Mouse (Mus musculus): Measurements from ENCODE around the gene Fabp6. TPM values are rescaled to one million over a fixed set of nuclear protein-coding genes. Genes with fewer than 3 reads are reported as not detected.

Fabp6 gene
- not detected for total RNA-seq (2021)

- intact Hi-C loops (cut with DNase I) = no loop called here
- DNase-seq = no peak
Observed at GRCm38 (mm10) chr11:43601440-43601839, at the start of gene Fabp6. Gene Fabp6 (minus strand): TSS chr11:43601540.

DNA sequence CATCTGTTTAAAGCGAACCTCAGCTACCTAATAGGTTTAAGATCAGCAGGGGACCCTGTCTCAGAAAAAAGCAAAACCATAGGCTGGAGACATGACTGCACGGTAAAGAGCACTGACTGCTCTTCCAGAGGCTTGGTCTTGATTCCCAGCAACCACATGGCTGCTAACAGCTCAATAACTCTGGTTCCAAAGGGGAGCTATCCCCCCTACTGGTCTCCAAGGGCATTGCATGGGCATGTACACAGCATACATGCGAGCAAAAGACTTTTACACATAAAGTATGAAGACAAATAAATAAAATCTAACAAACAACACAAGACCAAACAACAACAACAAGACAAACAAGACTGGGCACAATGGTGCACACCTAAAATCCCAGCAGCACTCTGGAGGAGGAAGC lies 43.9 kb upstream of the Fabp6 start:
- DNase-seq = no peak
- intact Hi-C loops (cut with DNase I) = no loop called here

DNA sequence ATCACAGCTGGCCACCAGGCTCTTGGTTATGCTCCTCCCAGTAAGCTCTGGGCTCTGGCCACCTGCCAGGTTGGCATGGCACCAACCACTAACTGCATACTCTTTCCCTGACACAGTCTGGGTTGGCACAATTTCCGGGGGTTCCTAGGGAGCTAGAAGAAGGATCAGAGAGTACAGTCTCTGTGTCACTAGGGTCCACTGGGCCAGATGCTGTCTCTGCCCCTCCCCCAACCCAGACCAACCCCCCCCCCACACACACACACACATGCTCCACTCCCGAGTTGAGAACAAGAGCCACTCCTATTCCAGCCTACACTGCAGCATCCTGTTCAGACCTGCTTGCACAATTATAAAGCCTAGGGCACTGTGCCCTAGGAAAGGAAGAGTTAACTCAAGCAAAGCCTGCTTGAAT lies 41.8 kb upstream of the Fabp6 start:
- intact Hi-C loops (cut with DNase I) = no loop called here
- peak; percentile 37 to 71 for DNase-seq

- DNase-seq = no peak
- intact Hi-C loops (cut with DNase I) = no loop called here
Observed at GRCm38 (mm10) chr11:43638486-43638885, 37.1 kb upstream of the Fabp6 start.

DNA sequence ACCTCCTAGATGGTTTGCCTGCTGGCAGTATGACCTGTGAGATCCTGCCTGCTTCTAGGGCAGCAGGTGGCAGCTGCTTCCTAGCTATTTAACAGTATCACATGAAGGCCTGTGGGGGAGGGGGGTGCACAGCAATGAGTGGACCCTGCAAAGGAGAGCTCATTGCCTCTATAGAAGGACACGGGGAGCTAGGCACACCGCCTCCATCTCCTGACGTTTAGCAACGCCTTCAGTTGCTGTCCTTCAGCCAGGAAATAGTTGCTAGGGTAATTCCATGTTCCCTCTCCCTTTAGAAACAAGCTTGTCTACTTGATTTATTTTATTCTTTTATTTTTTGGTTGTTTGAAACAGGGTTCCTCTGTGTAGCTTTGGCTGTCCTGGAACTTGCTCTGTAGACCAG lies 35.4 kb upstream of the Fabp6 start:
- no peak for DNase-seq
- intact Hi-C loops (cut with DNase I) = no loop called here

GRCm38 (mm10) chr11:43633658-43634401 lies 32.5 kb upstream of the Fabp6 start:
- DNase-seq = peak; percentile 60 to 71
- intact Hi-C loops (cut with DNase I) = no loop called here

- intact Hi-C loops (cut with DNase I) = no loop called here
- DNase-seq = no peak
Observed at GRCm38 (mm10) chr11:43633165-43633564, 31.8 kb upstream of the Fabp6 start.

GRCm38 (mm10) chr11:43632566-43632965 lies 31.2 kb upstream of the Fabp6 start:
- intact Hi-C loops (cut with DNase I) = no loop called here
- no peak for DNase-seq

DNA sequence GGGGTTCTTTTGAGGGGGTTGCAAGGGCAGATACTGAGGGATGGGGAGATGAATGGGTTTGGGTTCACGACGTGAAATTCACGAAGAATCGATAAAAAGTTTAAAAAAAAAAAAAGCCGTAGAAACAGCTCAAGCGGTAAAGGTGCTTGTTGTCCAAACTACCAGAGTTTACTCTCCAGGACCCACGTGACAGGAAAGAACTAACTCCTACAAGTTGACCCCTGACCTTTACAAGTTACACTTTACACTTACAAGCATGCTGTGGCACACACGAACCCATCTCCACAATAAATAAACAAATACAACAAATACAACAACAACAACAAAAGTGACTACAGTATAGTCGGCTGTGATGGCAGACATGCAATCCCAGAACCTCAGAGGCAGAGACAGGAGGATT lies 30.3 kb upstream of the Fabp6 start:
- no peak for DNase-seq
- intact Hi-C loops (cut with DNase I) = no loop called here

GRCm38 (mm10) chr11:43626927-43627645 lies 25.7 kb upstream of the Fabp6 start:
- no peak for DNase-seq
- intact Hi-C loops (cut with DNase I) = no loop called here

DNA sequence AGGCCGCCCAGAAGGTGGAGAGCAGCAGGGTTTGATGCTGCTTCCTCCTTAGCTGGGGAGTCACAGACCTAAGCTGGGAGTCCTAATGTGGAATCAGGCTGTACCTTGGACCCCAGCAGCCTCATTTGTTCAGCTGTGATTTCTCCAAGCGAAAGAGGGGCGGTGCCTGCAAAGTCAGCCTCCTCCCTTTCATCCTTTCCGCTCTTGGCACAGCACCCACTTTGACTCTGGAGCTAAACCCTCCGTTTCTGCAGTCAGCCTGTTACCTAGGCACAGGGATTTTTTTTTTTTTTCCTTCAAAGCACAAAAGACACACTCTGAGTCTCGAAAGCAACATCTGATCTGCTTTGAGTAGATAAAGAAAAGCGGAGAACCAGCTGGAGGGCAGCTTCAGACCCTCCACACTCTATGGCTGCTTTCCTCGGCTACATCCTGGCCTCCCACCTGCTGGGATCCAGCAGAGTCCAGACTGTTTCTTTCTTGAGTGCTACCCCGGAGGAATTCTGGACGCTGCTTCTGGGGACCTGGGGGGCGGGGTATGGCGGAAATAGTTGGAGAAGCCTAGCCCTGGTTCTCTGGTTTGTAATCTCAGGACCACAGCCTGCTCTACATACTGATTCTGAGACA lies 25.1 kb upstream of the Fabp6 start:
- peak; percentile 33 to 44 for DNase-seq
- intact Hi-C loops (cut with DNase I) = no loop called here

GRCm38 (mm10) chr11:43624341-43624740 lies 23.0 kb upstream of the Fabp6 start:
- intact Hi-C loops (cut with DNase I) = no loop called here
- DNase-seq = no peak

DNA sequence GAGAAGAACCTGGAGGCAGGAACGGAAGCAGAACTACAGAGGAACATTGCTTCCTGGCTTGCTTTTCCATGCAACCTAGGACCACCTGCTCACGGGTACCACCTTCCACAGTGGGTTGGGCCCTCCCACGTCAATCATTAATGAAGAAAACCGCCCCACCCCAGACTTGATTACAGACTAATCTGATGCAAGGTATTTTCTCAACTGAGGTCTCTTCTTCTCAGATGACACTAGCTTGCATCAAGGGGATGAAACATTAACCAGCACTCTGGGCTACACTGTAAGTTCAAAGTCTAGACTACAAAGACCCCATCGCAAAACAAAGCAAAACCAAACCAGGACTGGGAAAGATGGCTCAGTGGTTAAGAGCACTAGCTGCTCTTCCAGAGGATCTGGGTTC lies 20.4 kb upstream of the Fabp6 start:
- DNase-seq = no peak
- intact Hi-C loops (cut with DNase I) = no loop called here

GRCm38 (mm10) chr11:43618403-43618802 lies 17.1 kb upstream of the Fabp6 start:
- intact Hi-C loops (cut with DNase I) = no loop called here
- DNase-seq = peak; percentile 13 to 22

DNA sequence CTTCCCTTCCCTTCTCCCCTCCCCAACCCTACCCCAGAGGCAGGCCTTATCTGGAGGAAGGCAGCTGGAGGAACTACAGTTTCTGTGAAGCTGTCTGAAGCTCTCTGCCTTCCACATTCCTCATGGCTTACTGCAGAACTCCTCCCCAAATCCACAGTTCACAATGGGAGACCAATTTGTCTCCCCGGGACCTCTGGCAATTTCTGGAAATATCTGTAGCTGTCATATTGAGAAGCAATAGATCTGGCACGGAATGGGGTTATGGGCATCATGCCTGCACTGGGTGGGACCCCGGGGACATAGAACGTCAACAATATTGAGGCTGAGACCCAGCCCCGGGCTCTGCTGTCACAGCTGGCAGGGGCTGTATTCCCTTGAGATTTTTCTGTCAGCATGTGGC lies 16.6 kb upstream of the Fabp6 start:
- intact Hi-C loops (cut with DNase I) = no loop called here

GRCm38 (mm10) chr11:43612834-43613488 lies 11.6 kb upstream of the Fabp6 start:
- intact Hi-C loops (cut with DNase I) = loop anchor here (1.0 to 5.0 kb wide), 2 partner anchors 69 to 119 kb away; partner anchors contain the start of gene Pwwp2a

More for the DNA sequence above, 16.6 kb upstream of the Fabp6 start:
- DNase-seq = peak; percentile 42 to 59

GRCm38 (mm10) chr11:43610662-43611033 lies 9.3 kb upstream of the Fabp6 start:
- intact Hi-C loops (cut with DNase I) = loop anchor here (5.0 kb wide), 1 partner anchor 72 kb away; the partner anchor contains the start of gene Pwwp2a
- no peak for DNase-seq

More at GRCm38 (mm10) chr11:43612834-43613488, 11.6 kb upstream of the Fabp6 start:
- peak; percentile 79 to 82 for DNase-seq

DNA sequence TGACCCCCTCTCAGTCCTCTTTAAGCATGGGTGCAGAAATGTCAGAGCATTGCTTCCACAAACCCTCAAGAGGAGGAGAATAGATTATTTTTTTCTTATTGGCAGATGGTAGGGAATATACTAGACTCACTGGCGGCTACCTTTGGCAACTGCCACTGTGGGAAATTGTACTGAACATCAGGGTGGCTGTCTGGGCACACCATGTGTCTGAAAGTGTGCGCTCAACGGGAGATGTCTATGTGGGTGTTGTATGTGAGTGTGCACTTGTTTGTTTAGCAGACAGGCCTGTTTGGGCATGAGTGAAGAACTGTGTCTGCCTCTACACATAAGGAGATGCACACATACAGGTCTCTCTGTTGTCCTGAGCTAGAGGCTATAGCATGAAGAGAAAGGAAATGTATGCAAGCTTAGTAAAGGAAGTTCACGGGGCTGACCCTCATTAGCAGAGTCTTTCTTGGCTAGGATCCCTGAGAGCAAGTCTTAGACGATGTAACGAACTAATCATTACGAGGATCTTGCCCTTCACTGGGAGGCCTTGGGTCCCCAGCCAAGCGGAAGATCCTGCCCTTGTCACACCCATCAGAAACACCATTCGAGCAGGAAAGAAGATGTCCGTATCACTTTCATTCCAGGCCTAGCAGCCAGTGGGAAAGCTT lies 8.8 kb upstream of the Fabp6 start:
- DNase-seq = no peak
- intact Hi-C loops (cut with DNase I) = loop anchor here (5.0 kb wide), 1 partner anchor 72 kb away; the partner anchor contains the start of gene Pwwp2a

DNA sequence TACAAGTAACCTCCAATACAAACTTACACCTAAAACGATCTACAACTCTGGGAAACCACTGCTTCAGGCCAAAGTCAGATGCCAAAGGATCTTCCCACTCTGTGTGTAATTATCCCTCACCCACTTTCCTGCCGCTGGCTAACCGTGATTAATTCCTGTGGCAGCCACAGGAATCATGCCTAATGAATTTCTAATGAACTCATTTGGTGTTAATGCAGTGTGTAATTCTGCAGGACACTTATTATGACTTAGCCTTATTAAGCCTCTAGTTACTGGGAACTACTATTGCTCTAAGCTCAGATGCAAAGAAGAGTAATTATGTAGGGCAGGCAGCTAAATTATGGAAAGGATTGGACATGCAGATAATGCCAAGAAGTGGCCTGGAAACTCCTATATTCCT lies 7.1 kb upstream of the Fabp6 start:
- intact Hi-C loops (cut with DNase I) = no loop called here
- DNase-seq = no peak

GRCm38 (mm10) chr11:43605859-43606258 lies 4.5 kb upstream of the Fabp6 start:
- intact Hi-C loops (cut with DNase I) = no loop called here
- no peak for DNase-seq
